Mouse (Mus musculus): ENCODE results near the gene Plin4. TPM values are rescaled to one million over a fixed set of nuclear protein-coding genes. Genes with fewer than 3 reads are reported as not detected.

The Plin4 gene
- total RNA-seq, 2 experiments from 2014 or later, result 1.4 to 6.8 TPM

- DNase-seq, result no peak
Measured at GRCm38 (mm10) chr17:56055945-56056678, 53.5 kb downstream of the Plin4 start.

GRCm38 (mm10) chr17:56054938-56055337 lies 54.7 kb downstream of the Plin4 start:
- DNase-seq, result no peak

- no peak for DNase-seq
Measured at GRCm38 (mm10) chr17:56051369-56051768, 58.2 kb downstream of the Plin4 start.

Other genes starting within 250 kb of the Plin4 start
- gene Zfp119a, start 230.9 kb downstream of the Plin4 start, total RNA-seq (2021), result 1 to 10 TPM; 6.0 to 6.5 TPM
- gene Zfp959, start 217.7 kb downstream of the Plin4 start, total RNA-seq (2021), result 1 to 10 TPM; 8.7 to 9.3 TPM
- 1 to 10 TPM; 3.4 to 5.4 TPM for gene Zfp119b, start 160.3 kb downstream of the Plin4 start, total RNA-seq (2021)
- 1 to 10 TPM; 1.1 to 1.2 TPM for gene Ebi3, start 157.2 kb downstream of the Plin4 start, total RNA-seq (2021)
- 10 to 100 TPM; 17.4 to 20.5 TPM for gene Yju2, start 150.7 kb downstream of the Plin4 start, total RNA-seq (2021)
- gene Shd, start 139.3 kb downstream of the Plin4 start, total RNA-seq (2021), result 10 to 100 TPM; 24.4 to 26.8 TPM
- 10 to 100 TPM; 70.1 to 75.8 TPM for gene Fsd1, start 123.3 kb downstream of the Plin4 start, total RNA-seq (2021)
- 1 to 10 TPM; 2.1 TPM for gene Stap2, start 104.2 kb downstream of the Plin4 start, total RNA-seq (2021)
- 100 to 1,000 TPM in 1 of 2 experiments, 10 to 100 TPM in 1; 95.5 to 102 TPM for gene Mpnd, start 104.1 kb downstream of the Plin4 start, total RNA-seq (2021)
- 10 to 100 TPM; 61.5 to 69.6 TPM for gene Sh3gl1, start 73.2 kb downstream of the Plin4 start, total RNA-seq (2021)
- gene Chaf1a, start 69.4 kb downstream of the Plin4 start, total RNA-seq (2021), result 1 to 10 TPM; 2.5 to 3.6 TPM
- gene Ubxn6, start 34.8 kb downstream of the Plin4 start, total RNA-seq (2021), result 10 to 100 TPM; 84.6 to 87.3 TPM
- 100 to 1,000 TPM; 115 to 121 TPM for gene Hdgfl2, start 30.2 kb downstream of the Plin4 start, total RNA-seq (2021)
- under 1 TPM; 0.40 to 0.63 TPM for gene Plin5, start 7.8 kb upstream of the Plin4 start, total RNA-seq (2021)
- 1 to 10 TPM in 1 of 2 experiments, under 1 TPM in 1; 0.40 to 1.7 TPM for gene Lrg1, start 12.2 kb upstream of the Plin4 start, total RNA-seq (2021)
- gene Sema6b, start 30.5 kb upstream of the Plin4 start, total RNA-seq (2021), result 100 to 1,000 TPM; 129 to 138 TPM
- gene Tnfaip8l1, start 52.7 kb upstream of the Plin4 start, total RNA-seq (2021), result 1 to 10 TPM; 5.3 to 7.3 TPM
- gene Mydgf, start 74.1 kb upstream of the Plin4 start, total RNA-seq (2021), result 10 to 100 TPM; 40.9 to 44.0 TPM
- 10 to 100 TPM; 68.2 to 70.9 TPM for gene Dpp9, start 109.1 kb upstream of the Plin4 start, total RNA-seq (2021)
- gene Fem1a, start 147.0 kb upstream of the Plin4 start, total RNA-seq (2021), result 10 to 100 TPM; 34.3 to 35.7 TPM
- gene Ticam1, start 167.0 kb upstream of the Plin4 start, total RNA-seq (2021), result 1 to 10 TPM; 6.1 to 6.7 TPM
- gene Plin3, start 183.1 kb upstream of the Plin4 start, total RNA-seq (2021), result 10 to 100 TPM; 10.9 to 15.0 TPM
- not detected for gene Arrdc5, start 190.5 kb upstream of the Plin4 start, total RNA-seq (2021)
- 1 to 10 TPM; 1.2 to 1.3 TPM for gene Uhrf1, start 193.5 kb upstream of the Plin4 start, total RNA-seq (2021)
- 10 to 100 TPM; 84.3 to 96.2 TPM for gene Kdm4b, start 216.3 kb upstream of the Plin4 start, total RNA-seq (2021)